Mouse (Mus musculus): ENCODE measurements around the gene Sh3pxd2a. TPM values are rescaled to one million over a fixed set of nuclear protein-coding genes. Genes with fewer than 3 reads are reported as not detected.

Sh3pxd2a gene
- polyA plus RNA-seq, 1 experiment from 2014 or later, result 8.8 TPM

DNA sequence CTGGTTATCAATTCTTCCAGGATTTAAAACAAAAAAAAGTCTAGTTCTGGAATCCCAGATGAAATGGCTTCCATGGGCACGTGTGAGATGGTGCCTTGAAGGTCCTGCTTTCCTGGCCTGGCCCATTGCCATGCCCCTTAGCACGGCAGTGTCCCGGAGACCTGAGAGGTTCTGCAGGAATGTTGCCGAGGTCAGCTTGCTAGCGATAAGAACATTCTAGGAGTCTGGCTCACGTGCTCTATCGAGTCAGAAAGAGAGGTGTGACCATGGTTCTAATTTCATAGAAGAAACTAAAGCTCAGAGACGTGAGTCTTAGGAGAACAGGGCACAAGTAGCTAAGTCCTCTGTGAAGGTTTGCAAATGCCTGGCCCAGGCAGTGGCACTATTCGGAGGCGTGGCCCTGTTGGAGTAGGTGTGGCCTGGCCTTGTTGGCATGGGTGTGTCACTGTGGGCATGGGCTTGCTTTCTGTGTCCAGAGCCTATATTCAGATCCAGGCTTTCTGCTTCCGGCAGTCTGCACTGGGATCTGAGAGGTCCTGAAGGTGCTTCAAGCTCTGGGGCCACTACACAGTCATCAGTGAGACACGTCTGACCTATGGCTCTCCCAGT lies 96.8 kb downstream of the Sh3pxd2a start:
- no peak overlapping the region for H3K9ac ChIP-seq (ENCODE audit: low read length)
- 85% methylated on average over 12 of the region's 12 CpGs for WGBS
- ATAC-seq (replicated peaks; ENCODE audit: low FRiP score, low TSS enrichment, low read depth), result no peak

DNA sequence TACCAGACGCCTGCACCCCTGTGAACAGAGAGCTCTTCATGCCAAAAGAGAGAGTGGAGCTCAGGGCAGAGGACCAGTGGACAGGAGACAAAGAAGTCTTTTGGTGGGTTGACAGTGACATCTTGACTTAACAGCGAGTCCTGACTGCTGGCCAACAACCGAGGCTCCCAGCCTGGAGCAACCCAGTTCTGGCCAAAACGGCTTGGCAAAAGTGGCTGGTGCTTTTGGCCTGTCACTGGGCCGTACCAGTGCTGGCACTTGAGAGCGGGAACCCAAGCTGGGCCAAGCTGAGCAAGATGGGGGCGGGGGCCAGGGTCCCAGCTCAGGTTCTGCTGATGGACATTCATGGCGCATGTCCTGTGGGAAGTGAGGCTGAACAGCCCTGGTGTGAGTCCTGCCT lies 97.6 kb downstream of the Sh3pxd2a start:
- Histone ChIP-seq H3K9ac (ENCODE audit: low read length) (no peak overlapping the region), H3K4me3 (ENCODE audit: low read depth, low read length) (no peak overlapping the region), H3K27ac (ENCODE audit: low read depth) (no peak overlapping the region), H3K4me1 (replicated peaks; ENCODE audit: control insufficient read depth, insufficient read depth, low read length) (peaks cover 9% of the 10 kb centered on the region; the same call in 1 of the 2 replicates), H3K27me3 (replicated peaks; ENCODE audit: control insufficient read depth, insufficient read depth, low read length) (no peaks in the 10 kb centered on the region), H3K36me3 (ENCODE audit: control insufficient read depth, insufficient read depth, low read length) (peaks cover 15% of the 10 kb centered on the region; the same call in 1 of the 2 replicates), H3K4me2 (ENCODE audit: low read length) (no peak overlapping the region), H3K9me3 (ENCODE audit: control insufficient read depth, low read length) (no peaks in the 10 kb centered on the region)
- 90% methylated on average over 8 of the region's 8 CpGs for WGBS
- ATAC-seq (replicated peaks; ENCODE audit: low FRiP score, low TSS enrichment, low read depth), result no peak
- DNase-seq (ENCODE audit: low spot score), result no peak

More for the DNA sequence above, 96.8 kb downstream of the Sh3pxd2a start:
- H3K4me3 ChIP-seq (ENCODE audit: low read depth, low read length), result no peak overlapping the region
- no peak for DNase-seq (ENCODE audit: low spot score)
- H3K36me3 ChIP-seq (ENCODE audit: control insufficient read depth, insufficient read depth, low read length), result peaks cover 15% of the 10 kb centered on the region; the same call in 1 of the 2 replicates
- H3K27me3 ChIP-seq (replicated peaks; ENCODE audit: control insufficient read depth, insufficient read depth, low read length), result no peaks in the 10 kb centered on the region
- no peak overlapping the region for H3K27ac ChIP-seq (ENCODE audit: low read depth)
- no peak overlapping the region for H3K4me2 ChIP-seq (ENCODE audit: low read length)
- no peaks in the 10 kb centered on the region for H3K9me3 ChIP-seq (ENCODE audit: control insufficient read depth, low read length)
- H3K4me1 ChIP-seq (replicated peaks; ENCODE audit: control insufficient read depth, insufficient read depth, low read length), result peaks cover 13% of the 10 kb centered on the region; the same call in 1 of the 2 replicates

DNA sequence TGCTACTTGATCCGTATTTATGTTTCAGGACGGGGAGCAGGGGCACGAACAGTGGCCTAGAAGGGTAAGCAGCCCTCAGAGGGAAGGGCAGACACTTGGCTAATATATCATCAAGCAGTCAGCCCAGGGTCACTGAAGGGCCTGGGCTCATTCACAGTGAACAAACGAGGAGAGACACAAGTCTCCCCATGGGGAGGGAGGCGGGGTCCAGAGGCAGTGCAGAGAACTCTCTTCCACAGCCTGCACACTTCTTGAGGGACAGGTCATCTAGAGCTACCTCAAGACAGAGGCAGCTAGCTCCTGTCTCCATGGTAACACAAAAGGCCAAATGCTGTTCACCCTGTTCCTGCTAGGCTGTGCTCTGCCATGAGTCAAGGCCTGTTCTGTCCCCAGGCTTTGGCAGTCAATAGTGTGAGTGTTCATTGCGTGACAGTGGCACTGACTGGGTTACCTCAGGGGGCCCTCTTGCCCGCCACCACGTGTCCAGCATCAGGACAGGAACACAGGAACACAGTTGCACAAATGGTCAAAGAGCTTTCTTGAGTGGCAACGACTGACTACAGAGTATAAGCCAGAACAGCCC lies 101.0 kb downstream of the Sh3pxd2a start:
- Histone ChIP-seq H3K4me3 (ENCODE audit: low read depth, low read length) (no peak overlapping the region), H3K27me3 (replicated peaks; ENCODE audit: control insufficient read depth, insufficient read depth, low read length) (no peaks in the 10 kb centered on the region), H3K9ac (ENCODE audit: low read length) (no peak overlapping the region), H3K27ac (ENCODE audit: low read depth) (no peak overlapping the region), H3K36me3 (ENCODE audit: control insufficient read depth, insufficient read depth, low read length) (peaks cover 15% of the 10 kb centered on the region; the same call in 1 of the 2 replicates), H3K4me1 (replicated peaks; ENCODE audit: control insufficient read depth, insufficient read depth, low read length) (peaks cover 7% of the 10 kb centered on the region; the same call in 1 of the 2 replicates), H3K4me2 (ENCODE audit: low read length) (no peak overlapping the region), H3K9me3 (ENCODE audit: control insufficient read depth, low read length) (no peaks in the 10 kb centered on the region)
- WGBS, result 52% methylated on average over 9 of the region's 9 CpGs
- no peak for DNase-seq (ENCODE audit: low spot score)
- ATAC-seq (replicated peaks; ENCODE audit: low FRiP score, low TSS enrichment, low read depth), result no peak

DNA sequence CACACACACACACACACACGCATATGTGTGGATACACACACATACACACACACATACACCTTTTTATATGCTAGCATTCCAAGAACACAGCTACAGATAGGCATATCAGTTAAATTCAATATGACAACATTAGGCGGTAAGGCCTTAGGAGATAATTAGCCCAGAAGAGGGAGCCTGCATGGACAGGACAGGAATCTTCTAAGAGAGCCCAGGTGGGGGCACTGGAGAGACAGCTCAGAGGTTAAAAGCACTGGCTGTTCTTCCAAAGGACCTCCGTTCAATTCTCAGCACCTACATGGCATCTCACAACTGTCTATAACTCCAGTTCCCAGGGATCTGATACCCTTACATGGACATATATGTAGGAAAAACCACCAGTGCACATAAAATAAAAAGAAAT lies 103.3 kb downstream of the Sh3pxd2a start:
- no peak for DNase-seq (ENCODE audit: low spot score)
- H3K36me3 ChIP-seq (ENCODE audit: control insufficient read depth, insufficient read depth, low read length), result peaks cover 15% of the 10 kb centered on the region; the same call in 1 of the 2 replicates
- no peak overlapping the region for H3K9ac ChIP-seq (ENCODE audit: low read length)
- no peak overlapping the region for H3K4me3 ChIP-seq (ENCODE audit: low read depth, low read length)
- WGBS, result 86% methylated on average over 3 of the region's 3 CpGs
- H3K4me1 ChIP-seq (replicated peaks; ENCODE audit: control insufficient read depth, insufficient read depth, low read length), result peaks cover 7% of the 10 kb centered on the region; the same call in 1 of the 2 replicates
- ATAC-seq (replicated peaks; ENCODE audit: low FRiP score, low TSS enrichment, low read depth), result no peak
- H3K27ac ChIP-seq (ENCODE audit: low read depth), result no peak overlapping the region
- no peaks in the 10 kb centered on the region for H3K27me3 ChIP-seq (replicated peaks; ENCODE audit: control insufficient read depth, insufficient read depth, low read length)
- H3K4me2 ChIP-seq (ENCODE audit: low read length), result no peak overlapping the region
- H3K9me3 ChIP-seq (ENCODE audit: control insufficient read depth, low read length), result no peaks in the 10 kb centered on the region

DNA sequence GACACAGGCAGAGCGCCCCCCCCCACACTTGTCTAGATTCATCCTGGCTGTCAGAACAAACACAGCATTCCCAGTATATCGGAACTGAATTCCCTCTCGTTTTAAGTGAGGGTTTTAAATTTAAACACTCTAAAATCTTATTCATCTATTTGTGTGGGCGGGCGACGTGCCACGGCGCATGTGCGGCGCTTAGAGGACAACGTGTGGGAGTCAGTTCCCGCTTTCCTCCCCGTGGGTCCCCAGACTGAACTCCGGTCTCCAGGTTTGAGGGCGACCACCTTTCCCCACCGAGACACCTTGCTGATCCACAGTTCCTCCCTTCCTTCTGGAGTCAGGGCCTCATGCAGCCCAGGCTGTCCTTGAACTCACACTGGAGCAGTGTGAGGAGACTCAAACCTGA lies 104.2 kb downstream of the Sh3pxd2a start:
- Histone ChIP-seq H3K9ac (ENCODE audit: low read length) (no peak overlapping the region), H3K4me3 (ENCODE audit: low read depth, low read length) (no peak overlapping the region), H3K4me1 (replicated peaks; ENCODE audit: control insufficient read depth, insufficient read depth, low read length) (peaks cover 7% of the 10 kb centered on the region; the same call in 1 of the 2 replicates), H3K4me2 (ENCODE audit: low read length) (peak overlapping the region; percentile 40; the same call in 1 of the 2 replicates), H3K27me3 (replicated peaks; ENCODE audit: control insufficient read depth, insufficient read depth, low read length) (no peaks in the 10 kb centered on the region), H3K27ac (ENCODE audit: low read depth) (no peak overlapping the region; the same call in 1 of the 2 replicates), H3K9me3 (ENCODE audit: control insufficient read depth, low read length) (no peaks in the 10 kb centered on the region), H3K36me3 (ENCODE audit: control insufficient read depth, insufficient read depth, low read length) (peaks cover 15% of the 10 kb centered on the region; the same call in 1 of the 2 replicates)
- ATAC-seq (replicated peaks; ENCODE audit: low FRiP score, low TSS enrichment, low read depth), result no peak
- no peak for DNase-seq (ENCODE audit: low spot score)
- WGBS, result 91% methylated on average over 16 of the region's 16 CpGs

DNA sequence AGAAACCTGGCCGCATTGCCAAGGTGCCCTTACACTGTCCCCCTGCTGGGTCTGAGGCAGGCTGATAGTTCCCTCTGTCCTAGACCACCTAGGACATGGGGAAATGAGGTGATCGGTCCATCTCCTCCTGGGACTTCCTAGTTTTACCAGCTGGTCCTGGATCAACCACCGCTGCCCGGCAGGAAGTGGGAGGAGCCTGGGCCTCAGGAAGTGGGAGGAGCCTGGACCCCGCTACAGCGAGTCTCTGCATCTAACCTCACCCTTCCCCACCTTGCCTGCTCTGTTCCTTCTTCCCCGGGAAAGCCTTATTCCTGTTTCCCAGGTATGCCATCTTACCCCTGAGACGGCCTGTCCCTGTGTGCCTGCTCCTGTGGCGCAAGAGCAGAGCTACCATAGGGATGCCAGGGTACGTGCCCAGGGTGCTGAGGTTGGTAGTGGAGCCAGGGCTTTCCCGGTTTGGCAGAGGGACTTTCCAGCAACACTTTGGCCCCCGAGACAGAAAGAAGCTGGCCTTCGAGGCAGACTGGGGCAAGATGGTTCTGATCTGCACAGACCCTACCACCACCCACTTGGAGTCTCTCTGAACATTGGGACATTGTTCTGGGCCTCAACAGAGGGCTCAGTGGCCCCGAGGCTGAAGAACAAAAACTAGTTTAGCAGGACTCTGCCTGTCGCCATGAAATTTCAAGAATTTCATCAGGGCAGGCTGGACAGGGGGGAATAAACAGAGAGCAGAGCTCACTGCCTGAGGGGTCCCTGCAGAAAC lies 104.9 kb downstream of the Sh3pxd2a start:
- Histone ChIP-seq H3K27ac (ENCODE audit: low read depth) (no peak overlapping the region; the same call in 1 of the 2 replicates), H3K36me3 (ENCODE audit: control insufficient read depth, insufficient read depth, low read length) (peaks cover 15% of the 10 kb centered on the region; the same call in 1 of the 2 replicates), H3K4me3 (ENCODE audit: low read depth, low read length) (peak overlapping the region; percentile 16; the same call in 1 of the 2 replicates), H3K4me1 (replicated peaks; ENCODE audit: control insufficient read depth, insufficient read depth, low read length) (peaks cover 7% of the 10 kb centered on the region; the same call in 1 of the 2 replicates), H3K4me2 (ENCODE audit: low read length) (peak overlapping the region; percentile 40), H3K9ac (ENCODE audit: low read length) (no peak overlapping the region), H3K27me3 (replicated peaks; ENCODE audit: control insufficient read depth, insufficient read depth, low read length) (no peaks in the 10 kb centered on the region), H3K9me3 (ENCODE audit: control insufficient read depth, low read length) (no peaks in the 10 kb centered on the region)
- no peak for ATAC-seq (replicated peaks; ENCODE audit: low FRiP score, low TSS enrichment, low read depth)
- WGBS, result 57% methylated on average over 15 of the region's 15 CpGs
- no peak for DNase-seq (ENCODE audit: low spot score)

DNA sequence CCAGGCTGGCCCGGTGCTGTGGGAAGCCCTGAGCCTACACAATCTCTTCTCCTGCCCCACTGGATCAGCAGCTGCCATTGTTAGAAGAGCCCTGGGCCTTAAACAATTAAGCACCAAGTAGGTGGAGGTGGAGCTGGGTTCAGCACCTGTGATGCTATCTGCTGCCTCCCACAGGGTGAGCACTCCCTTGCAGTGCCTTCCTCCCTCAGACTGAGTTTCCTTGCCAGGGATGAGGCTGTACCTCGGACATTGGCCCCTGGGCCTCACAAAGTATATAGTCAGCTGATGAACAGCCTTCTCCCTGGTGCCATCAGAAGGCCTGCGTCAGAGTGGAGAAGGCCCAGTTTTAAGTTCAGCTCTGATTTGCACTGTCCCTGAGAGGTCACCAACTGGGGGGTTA lies 106.9 kb downstream of the Sh3pxd2a start:
- peaks cover 4% of the 10 kb centered on the region; the same call in 1 of the 2 replicates for H3K4me1 ChIP-seq (replicated peaks; ENCODE audit: control insufficient read depth, insufficient read depth, low read length)
- no peak overlapping the region for H3K27ac ChIP-seq (ENCODE audit: low read depth)
- 74% methylated on average over 3 of the region's 3 CpGs for WGBS
- H3K4me2 ChIP-seq (ENCODE audit: low read length), result no peak overlapping the region
- H3K4me3 ChIP-seq (ENCODE audit: low read depth, low read length), result no peak overlapping the region
- H3K27me3 ChIP-seq (replicated peaks; ENCODE audit: control insufficient read depth, insufficient read depth, low read length), result no peaks in the 10 kb centered on the region
- ATAC-seq (replicated peaks; ENCODE audit: low FRiP score, low TSS enrichment, low read depth) (no peak), DNase-seq (ENCODE audit: low spot score) (no peak)
- H3K36me3 ChIP-seq (ENCODE audit: control insufficient read depth, insufficient read depth, low read length), result no peaks in the 10 kb centered on the region; the same call in 1 of the 2 replicates
- no peaks in the 10 kb centered on the region for H3K9me3 ChIP-seq (ENCODE audit: control insufficient read depth, low read length)
- no peak overlapping the region for H3K9ac ChIP-seq (ENCODE audit: low read length)

DNA sequence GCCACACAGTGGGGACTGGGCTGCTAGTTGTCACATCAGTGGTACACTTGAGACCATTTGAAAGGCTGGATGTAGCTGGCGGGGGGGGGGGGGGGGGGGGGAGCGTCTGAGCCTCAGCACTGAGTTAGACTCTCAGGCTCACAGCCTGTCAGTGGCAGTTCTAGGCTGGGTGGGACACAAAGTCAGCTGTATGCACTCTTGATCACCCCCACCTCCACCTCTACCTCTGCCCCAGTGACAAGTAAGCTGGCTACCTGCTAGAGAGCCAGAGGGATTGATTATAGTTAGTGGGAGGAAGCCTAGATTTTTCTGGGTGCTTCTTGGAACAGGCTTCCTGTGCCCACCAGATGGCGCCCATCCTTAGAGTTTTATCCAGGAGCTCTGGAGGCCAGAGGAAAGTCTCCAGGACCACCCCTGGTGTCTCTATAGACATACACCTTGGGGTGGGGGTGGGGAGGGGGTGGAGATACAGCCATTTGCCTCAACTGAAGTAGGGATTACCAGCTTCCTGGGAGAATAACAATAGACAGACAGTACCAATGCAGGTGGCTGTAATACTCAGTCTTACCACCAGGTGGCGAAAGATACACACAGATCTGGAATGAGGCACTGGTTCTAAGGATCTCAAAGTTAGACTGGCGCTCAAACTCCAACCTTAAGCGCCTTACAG lies 107.9 kb downstream of the Sh3pxd2a start:
- DNase-seq (ENCODE audit: low spot score) (peak; percentile 97), ATAC-seq (replicated peaks; ENCODE audit: low FRiP score, low TSS enrichment, low read depth) (peak; percentile 73)
- no peak overlapping the region for H3K4me3 ChIP-seq (ENCODE audit: low read depth, low read length)
- peaks cover 4% of the 10 kb centered on the region; the same call in 1 of the 2 replicates for H3K4me1 ChIP-seq (replicated peaks; ENCODE audit: control insufficient read depth, insufficient read depth, low read length)
- no peaks in the 10 kb centered on the region for H3K36me3 ChIP-seq (ENCODE audit: control insufficient read depth, insufficient read depth, low read length)
- H3K27ac ChIP-seq (ENCODE audit: low read depth), result no peak overlapping the region
- H3K4me2 ChIP-seq (ENCODE audit: low read length), result no peak overlapping the region
- H3K9me3 ChIP-seq (ENCODE audit: control insufficient read depth, low read length), result no peaks in the 10 kb centered on the region
- WGBS, result 4% methylated on average over 4 of the region's 6 CpGs
- no peak overlapping the region for H3K9ac ChIP-seq (ENCODE audit: low read length)
- no peaks in the 10 kb centered on the region for H3K27me3 ChIP-seq (replicated peaks; ENCODE audit: control insufficient read depth, insufficient read depth, low read length)

Measured in intestine, embryonic 14.5 days (tissue).